Mouse (Mus musculus) gastrocnemius, adult 8-10 months (tissue): ENCODE measurements around the gene Disp2. TPM values are rescaled to one million over a fixed set of nuclear protein-coding genes. Genes with fewer than 3 reads are reported as not detected.

ENCODE experiments used
- DNase-seq, 2 experiments: peaks; one replicate each; pipeline ENCODE4 v3.0.0; 2022; ENCODE audit warnings: low spot score in 2 of 2
- total RNA-seq, 4 experiments: library from RNA; stranded (reverse); gene quantifications; 2 replicates each; pipeline ENCODE4 v1.2.4; 2022

The Disp2 gene
- total RNA-seq, 4 experiments from 2014 or later = 0.10 to 0.11 TPM; not detected in 2

DNA sequence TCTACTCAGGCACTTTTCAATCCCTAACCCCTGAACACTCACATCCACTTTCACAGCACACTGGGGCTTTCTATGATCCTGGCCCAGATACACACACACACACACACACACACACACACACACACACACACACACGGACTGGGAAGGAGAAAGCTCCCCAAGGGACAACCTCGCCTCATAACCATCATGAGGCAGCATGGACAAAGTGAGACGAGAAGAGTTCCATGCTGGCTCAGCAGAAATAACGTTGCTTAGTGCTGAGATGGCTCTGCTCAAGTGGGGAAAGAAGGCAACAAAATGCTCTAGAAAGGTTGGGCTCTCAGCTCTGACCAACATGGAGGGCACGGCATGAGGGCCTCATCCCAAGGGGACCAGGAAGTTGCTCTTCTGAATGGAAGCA lies 61.7 kb downstream of the Disp2 start:
- no peak for DNase-seq

DNA sequence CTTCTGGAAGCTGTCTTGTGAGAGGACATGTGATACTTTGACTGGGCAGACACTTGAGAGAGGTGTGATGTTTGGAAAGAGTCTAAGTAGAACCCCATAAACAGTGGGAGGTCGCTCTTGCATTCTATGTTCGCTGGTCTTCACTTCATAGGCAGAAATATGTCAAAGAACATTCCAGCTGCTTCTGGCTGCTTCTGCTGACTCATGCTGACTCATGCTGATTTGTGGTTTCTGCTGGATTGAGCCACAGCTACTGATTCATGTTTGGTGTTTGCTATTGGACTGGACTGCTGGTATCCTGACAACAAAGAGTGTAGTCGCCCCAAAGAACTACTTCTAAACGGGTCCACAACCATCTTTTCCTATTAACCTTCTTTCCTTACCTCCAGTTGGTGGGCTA lies 62.3 kb downstream of the Disp2 start:
- DNase-seq = no peak

DNA sequence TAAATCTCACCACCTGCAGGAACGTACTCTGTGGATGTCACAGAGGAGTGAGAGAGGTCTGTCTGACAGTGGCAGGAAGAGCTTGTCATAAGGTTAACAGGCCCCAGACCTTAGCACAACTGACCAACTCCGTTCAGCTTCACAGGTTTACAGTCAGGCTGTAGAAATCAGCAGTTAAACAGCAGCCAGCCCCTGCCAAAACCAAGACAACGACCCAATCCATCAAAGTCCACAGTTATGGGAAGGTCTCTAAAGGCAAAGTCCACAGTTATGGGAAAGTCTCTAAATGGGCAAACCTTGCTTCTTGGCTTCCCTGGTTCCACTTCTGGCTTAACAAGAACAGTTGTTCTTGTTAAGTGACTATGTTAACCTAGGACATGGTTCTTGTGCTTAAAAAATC lies 64.9 kb downstream of the Disp2 start:
- DNase-seq = no peak

DNA sequence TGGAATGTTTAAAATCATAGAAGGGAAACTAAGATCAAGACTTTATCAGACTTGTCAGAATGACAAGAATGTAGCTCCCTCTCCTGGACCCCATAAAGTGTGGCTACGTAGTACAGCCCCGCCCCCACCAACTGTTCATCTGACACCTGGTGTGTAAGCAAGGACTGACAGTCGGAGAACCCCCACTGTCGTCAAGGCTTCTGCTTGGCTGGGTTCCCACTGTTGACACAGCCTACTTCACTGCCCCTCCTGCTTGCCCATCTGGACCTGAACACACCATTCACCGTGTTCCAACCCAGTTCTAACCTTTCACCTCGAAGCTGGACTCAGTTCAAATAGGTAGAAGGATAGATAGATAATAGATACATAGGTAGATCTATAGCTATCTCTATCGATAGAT lies 66.7 kb downstream of the Disp2 start:
- no peak for DNase-seq

DNA sequence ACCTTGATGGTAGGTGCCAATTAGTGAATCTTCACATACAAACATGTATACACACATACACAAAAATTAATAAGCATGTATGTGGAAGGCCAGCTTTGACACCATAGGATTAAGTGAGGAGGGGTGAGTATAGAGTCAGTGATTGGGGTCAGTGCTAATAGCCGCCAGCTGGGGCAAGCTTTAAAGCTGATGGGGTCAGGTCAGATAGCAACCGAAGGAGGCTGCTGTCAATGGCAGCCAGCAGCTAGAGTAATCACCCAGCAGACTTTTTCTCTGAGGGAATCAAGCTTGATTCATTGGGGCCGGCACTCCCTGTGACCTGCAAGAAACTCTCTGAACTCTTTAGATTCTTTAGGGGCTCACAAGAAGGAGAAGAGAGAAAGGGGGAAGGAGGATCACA lies 72.2 kb downstream of the Disp2 start:
- no peak for DNase-seq

Other genes with a start within 250 kb of the Disp2 start
- gene Bmf, start 230.0 kb upstream of the Disp2 start, total RNA-seq = 1 to 10 TPM; 1.6 to 4.7 (median 1.9) TPM
- gene Bub1b, start 181.5 kb upstream of the Disp2 start, total RNA-seq = under 1 TPM in 2 of 4 experiments, not detected in 2; 0.13 to 0.38 TPM
- gene Pak6, start 116.4 kb upstream of the Disp2 start, total RNA-seq = not detected
- gene Ankrd63, start 75.8 kb upstream of the Disp2 start, total RNA-seq = not detected
- gene Plcb2, start 51.3 kb upstream of the Disp2 start, total RNA-seq = under 1 TPM in 3 of 4 experiments, not detected in 1; 0.15 to 0.27 (median 0.27) TPM
- gene Inafm2, start 34.0 kb upstream of the Disp2 start, total RNA-seq = 1 to 10 TPM; 5.0 to 7.2 (median 5.2) TPM
- 10 to 100 TPM; 17.5 to 20.6 (median 18.4) TPM for gene Ccdc9b, start 17.1 kb upstream of the Disp2 start, total RNA-seq
- gene Phgr1, start 7.0 kb upstream of the Disp2 start, total RNA-seq = not detected
- gene Knstrn, start 34.3 kb downstream of the Disp2 start, total RNA-seq = under 1 TPM; 0.10 to 0.54 (median 0.44) TPM
- gene Ivd, start 82.2 kb downstream of the Disp2 start, total RNA-seq = 100 to 1,000 TPM; 121 to 159 (median 140) TPM
- gene Bahd1, start 120.7 kb downstream of the Disp2 start, total RNA-seq = 1 to 10 TPM; 4.6 to 7.1 (median 5.2) TPM
- 1 to 10 TPM; 1.0 to 2.3 (median 1.9) TPM for gene Chst14, start 146.8 kb downstream of the Disp2 start, total RNA-seq
- 1 to 10 TPM; 2.9 to 5.4 (median 4.2) TPM for gene Ccdc32, start 249.7 kb downstream of the Disp2 start, total RNA-seq